Mouse (Mus musculus): ENCODE measurements at regions not wholly inside any gene's neighbourhood (a gene's known extent, or its start where the extent isn't known, plus 50 kb on each side); places are given as distances from the start of the nearest gene placed in this dataset.

DNA sequence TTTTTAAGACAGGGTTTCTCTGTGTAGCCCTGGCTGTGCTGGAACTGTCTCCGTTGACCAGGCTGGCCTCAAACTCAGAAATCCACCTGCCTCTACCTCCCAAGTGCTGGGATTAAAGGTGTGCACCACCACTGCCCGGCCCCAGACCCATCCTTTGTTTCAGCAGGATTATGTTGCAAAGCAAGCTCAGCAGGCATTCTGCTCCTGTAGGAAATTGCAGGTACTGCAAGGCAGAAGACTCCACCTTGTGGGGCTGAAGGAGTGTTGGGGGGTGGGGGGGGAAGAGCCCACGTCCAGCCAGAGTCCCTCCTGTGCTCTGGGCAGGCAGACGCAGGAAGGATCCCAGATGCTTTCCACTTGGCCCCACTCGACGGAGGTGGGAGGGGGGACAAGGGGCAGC, 52.2 kb upstream of the Epcam start:
- WGBS: 56% methylated on average over 6 of the region's 6 CpGs
- Histone ChIP-seq H3K9me3 (ENCODE audit: control insufficient read depth, low read length) (peaks cover 11% of the 10 kb centered on the region; the same call in 1 of the 2 replicates), H3K27me3 (ENCODE audit: control insufficient read depth, insufficient read depth, low read length) (no peaks in the 10 kb centered on the region), H3K36me3 (ENCODE audit: control insufficient read depth, insufficient read depth, low read length) (no peaks in the 10 kb centered on the region), H3K9ac (ENCODE audit: low read depth, low read length, severe bottlenecking) (no peak overlapping the region), H3K4me2 (replicated peaks; ENCODE audit: low read depth, low read length, severe bottlenecking) (no peak overlapping the region), H3K4me3 (replicated peaks; ENCODE audit: low read length) (no peak overlapping the region), H3K27ac (replicated peaks; ENCODE audit: low read depth, low read length) (no peak overlapping the region), H3K4me1 (ENCODE audit: control insufficient read depth, insufficient read depth, low read length) (no peaks in the 10 kb centered on the region)
- ATAC-seq (ENCODE audit: low FRiP score, low read depth) (no peak), DNase-seq (ENCODE audit: low spot score) (no peak)
- no peak for TF ChIP-seq POLR2A (IDR thresholded peaks at IDR 0.05; ENCODE audit: borderline replicate concordance, extremely low read depth, insufficient read depth, insufficient read length)

DNA sequence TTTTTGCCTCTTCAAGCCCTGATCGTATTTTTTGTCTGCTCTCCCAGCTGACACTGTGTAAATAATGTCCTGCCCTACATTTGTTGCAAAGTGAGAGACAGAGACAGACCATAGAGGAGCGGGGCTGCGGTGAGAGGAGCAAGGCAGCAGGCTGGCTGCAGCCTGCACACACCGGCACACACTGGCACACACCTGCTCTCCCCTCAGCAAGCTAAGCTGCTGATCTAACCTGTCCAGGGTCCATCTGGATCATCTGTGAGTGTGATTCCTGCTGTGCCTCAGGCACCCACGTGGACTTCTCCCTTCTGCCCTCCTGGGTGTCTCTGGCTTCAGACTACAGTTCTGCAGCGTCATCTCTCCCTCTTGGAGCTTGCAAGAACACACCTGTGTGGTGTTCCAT, 50.4 kb upstream of the Epcam start:
- Histone ChIP-seq H3K4me3 (replicated peaks; ENCODE audit: low read length) (no peak overlapping the region), H3K27me3 (ENCODE audit: control insufficient read depth, insufficient read depth, low read length) (no peaks in the 10 kb centered on the region), H3K9me3 (ENCODE audit: control insufficient read depth, low read length) (peaks cover 5% of the 10 kb centered on the region; the same call in 1 of the 2 replicates), H3K4me2 (replicated peaks; ENCODE audit: low read depth, low read length, severe bottlenecking) (no peak overlapping the region), H3K27ac (replicated peaks; ENCODE audit: low read depth, low read length) (no peak overlapping the region), H3K9ac (ENCODE audit: low read depth, low read length, severe bottlenecking) (no peak overlapping the region), H3K4me1 (ENCODE audit: control insufficient read depth, insufficient read depth, low read length) (no peaks in the 10 kb centered on the region), H3K36me3 (ENCODE audit: control insufficient read depth, insufficient read depth, low read length) (no peaks in the 10 kb centered on the region)
- ATAC-seq (ENCODE audit: low FRiP score, low read depth) (no peak), DNase-seq (ENCODE audit: low spot score) (no peak)
- no peak for TF ChIP-seq POLR2A (IDR thresholded peaks at IDR 0.05; ENCODE audit: borderline replicate concordance, extremely low read depth, insufficient read depth, insufficient read length)
- WGBS: 65% methylated on average over 6 of the region's 6 CpGs
